Mouse (Mus musculus): ENCODE measurements around the gene Mmp9.
A peak's percentile ranks its signal among the peaks of the same experiment; 100 is the strongest.

Gene Mmp9

DNA sequence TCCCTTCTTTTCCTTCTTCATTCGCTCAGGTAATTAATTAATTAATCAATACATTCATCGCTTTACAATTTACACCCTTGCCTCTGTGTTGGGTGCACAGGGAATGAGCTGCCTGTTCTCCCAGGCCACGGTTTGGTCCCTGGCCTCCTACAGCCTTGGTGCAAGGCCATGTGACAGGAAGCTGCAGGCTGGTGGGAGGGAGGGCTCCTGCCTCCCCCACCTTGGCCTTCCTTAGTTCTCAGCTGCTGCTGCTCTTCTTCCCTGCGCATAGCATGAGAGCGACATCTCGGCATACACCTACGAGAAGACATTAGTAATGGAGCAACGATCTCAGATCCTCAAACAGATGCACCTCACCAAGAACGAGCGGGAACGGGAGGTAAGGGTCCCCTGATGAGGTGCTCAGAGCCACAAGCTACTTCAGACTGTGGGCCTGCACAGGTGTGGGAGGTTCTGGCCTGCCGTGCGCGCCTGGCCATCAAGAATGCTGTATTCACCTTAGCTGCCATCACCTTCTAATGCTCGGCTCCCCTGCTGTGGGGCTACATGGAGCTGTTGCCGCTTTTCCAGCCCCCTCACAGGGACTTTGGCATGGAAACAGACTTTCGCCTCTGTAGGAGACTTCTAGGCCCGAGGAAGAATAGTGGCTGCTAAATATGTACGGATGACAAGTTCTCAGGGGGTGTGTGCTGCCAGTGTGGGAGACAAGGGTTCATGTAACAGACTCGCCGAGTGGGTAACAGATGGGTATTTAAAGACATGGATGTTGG, 54.3 kb downstream of the Mmp9 start:
- no peak for DNase-seq

DNA sequence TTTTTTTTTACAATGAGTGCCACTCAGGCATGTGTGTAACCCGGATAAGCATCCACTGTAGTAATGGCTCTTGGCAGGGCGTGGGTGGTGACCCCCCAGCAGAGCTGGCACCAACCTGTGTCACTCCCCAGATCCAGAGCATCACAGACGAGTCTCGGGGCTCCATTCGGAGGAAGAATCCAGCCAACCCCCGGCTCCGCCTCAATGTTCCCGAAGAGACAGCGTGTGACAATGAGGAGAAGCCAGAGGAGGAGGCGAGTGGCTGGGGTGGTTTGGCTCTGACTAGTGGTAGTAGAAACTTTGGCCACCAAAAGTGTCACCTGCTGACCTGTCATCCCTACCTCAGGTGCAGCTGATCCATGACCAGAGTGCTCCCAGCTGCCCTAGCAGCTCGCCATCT, 55.4 kb downstream of the Mmp9 start:
- DNase-seq: no peak

DNA sequence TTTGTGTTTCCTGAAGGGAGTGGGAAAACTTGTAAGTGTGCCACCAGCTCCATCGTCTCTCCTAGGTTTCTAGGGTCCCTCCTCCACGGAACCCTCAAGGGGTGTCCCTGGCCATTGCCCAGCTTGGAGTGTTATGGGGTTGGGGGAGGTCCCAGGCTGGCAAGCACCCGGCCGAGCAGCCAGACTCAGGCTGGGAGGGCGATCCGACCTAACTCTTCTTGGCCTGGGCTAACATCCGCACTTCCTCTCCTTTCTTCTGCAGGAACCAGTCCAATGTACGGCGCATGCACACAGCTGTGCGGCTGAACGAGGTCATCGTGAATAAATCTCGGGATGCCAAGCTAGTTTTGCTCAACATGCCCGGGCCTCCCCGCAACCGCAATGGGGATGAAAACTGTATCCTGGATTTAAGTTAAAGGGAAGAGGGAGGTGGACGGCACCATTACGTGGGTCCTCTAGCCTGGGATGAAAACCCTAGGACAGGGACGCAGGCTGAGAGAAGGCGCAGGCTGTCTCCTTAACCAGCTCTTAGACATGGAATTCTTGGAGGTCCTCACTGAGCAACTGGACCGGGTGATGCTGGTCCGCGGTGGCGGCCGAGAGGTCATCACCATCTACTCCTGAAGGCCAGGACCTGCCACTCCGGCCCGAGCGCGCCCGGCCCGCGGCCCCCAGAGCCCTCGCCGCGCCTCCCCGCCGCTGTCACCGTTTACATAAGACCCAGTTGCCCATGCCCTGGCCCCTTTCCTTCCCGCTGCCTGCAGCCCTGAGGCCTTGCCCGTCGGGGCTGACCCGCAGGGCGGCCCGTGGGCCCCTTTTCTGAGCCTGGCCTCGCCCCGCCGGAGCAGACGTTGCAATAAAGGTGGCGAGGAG, 56.5 kb downstream of the Mmp9 start:
- peak in 1 of 2 experiments; percentile 31 for DNase-seq

DNA sequence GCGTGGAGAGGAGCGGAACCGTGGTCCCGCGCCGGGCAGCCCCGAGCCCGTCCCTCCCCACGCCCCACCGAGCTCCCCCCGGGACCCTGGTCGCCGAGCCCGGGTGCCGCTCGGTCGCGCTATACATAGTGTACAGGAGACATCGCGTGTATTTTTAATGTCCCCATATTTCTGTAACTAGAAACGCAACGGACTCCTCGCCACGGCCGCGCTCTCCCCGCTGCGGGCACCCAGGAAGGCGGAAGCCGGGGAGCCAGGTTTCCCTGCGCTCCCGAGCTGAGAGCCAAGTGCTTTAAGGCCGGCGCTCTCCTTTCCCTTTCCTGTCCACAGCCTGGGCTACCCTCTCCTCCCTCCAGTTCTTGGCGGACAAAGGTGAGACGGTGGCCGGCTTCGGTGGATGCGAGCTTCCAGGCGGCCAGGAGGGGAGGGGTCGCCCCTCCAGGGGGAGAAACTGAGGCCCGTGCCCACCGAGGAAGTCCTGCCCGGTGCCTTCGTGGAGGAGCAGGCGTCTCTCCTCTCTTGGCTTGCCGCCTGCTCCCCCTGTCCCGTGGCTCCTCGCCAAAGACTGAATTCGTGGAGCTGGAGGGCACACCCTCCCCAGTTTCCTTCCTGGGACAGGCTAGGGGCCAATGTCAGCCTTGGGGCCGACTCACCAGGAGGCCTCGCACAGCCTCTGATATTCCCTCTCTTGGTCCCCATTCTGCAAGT, 57.3 kb downstream of the Mmp9 start:
- DNase-seq: peak; percentile 50 to 72

DNA sequence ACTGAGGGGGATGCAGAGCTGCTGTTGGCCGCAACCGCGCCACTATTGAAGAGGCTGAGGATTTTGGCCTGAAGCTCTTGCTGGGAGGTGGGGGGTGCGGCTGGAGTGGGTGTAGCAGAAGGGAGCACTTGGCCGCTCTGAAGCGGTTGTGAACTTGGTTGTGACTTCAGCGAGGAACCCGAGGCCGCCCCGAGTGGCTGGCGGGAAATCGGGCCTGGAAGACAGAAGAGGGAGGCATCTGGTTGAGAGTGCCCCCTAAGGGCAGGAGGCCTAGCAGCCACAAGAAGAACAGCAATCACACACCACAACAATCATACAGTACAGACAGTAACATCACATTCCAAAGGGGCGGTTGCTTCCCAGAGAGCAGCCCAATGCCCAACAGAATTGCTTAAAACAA, 61.4 kb downstream of the Mmp9 start:
- no peak for DNase-seq

DNA sequence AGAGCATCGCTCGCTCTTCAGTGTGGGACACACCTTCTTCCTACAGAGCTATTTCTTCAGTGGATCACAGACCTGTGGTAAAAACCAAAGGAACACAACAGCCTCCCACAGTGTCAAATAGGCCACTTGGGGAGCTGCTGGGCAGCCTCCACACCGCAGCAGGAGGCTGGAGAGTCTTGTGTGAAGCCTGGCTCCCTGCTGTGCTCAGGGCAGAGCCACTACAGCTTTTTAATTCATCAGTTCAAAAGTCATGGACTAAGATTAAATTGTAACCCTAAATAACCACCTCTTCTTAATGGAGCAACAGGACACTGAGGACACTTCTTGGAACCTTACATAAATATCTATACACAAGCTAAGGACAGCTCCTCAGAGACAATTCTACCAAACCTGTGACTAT, 62.5 kb downstream of the Mmp9 start:
- DNase-seq: peak; percentile 36 to 44

DNA sequence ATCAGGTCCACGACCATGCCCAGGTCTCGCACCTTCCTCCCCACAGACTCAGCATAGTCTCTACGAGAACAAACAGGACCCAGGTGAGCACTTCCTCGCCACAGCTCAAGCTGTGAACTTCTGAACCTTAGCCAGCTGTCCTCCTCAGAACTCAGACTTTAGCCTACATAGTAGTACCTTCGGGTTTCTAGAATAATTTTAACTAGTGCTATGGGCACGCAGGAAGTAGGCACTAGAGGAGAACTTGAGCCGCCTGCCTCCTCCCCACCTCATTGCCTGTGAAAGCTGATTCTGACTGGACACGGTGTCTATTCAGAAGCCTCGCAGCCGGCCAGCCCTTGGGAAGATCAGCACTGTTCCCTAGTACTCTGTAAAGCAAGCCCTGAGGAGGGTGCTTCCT, 63.7 kb downstream of the Mmp9 start:
- DNase-seq: peak; percentile 28 to 29

Measured in kidney, postnatal 36 days (tissue).